Mouse (Mus musculus) brain, embryonic 14.5 days (tissue): ENCODE measurements at regions not wholly inside any gene's neighbourhood (a gene's known extent, or its start where the extent isn't known, plus 50 kb on each side); places are given as distances from the start of the nearest gene placed in this dataset.

Experiments
- CTCF ChIP-seq: fragments of 200-500 bp; IDR thresholded peaks from 2 replicates; pipeline ENCODE4 v1.5.1; 2012; ENCODE audit warnings: inconsistent platforms, mild to moderate bottlenecking, moderate library complexity, borderline replicate concordance; ENCODE audit not compliant: insufficient read depth, insufficient read length; ENCODE audit errors: extremely low read depth
- POLR2A ChIP-seq: fragments of 200-500 bp; IDR thresholded peaks from 2 replicates; pipeline ENCODE4 v1.6.1; 2012; ENCODE audit warnings: mild to moderate bottlenecking, inconsistent platforms, borderline replicate concordance; ENCODE audit not compliant: poor library complexity, insufficient read depth, insufficient read length, severe bottlenecking; ENCODE audit errors: extremely low read depth

DNA sequence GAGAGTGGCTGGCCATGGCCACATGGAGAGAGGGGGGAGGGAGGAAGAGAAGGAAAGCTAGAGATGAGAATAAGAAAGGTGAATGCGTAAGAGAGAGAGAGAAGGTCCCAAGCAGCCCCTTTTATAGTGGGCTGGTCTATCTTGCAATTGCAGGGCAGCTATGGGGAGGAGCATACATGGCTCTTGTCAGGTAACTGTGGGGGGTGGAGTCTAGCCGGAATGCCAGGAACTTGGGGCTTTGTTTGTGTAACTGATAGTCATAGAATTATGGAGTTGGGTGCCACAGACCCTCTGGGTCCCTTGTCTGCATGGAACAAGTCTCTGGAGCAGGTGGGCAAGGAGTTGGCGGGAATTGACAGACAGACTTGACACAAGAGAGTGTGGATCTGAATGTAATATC, 2151.8 kb downstream of the 4930444P10Rik start:
- TF ChIP-seq CTCF (no peak), POLR2A (no peak)
